Mouse (Mus musculus) intestine, embryonic 16.5 days (tissue): ENCODE measurements around the gene Tm6sf2. TPM values are rescaled to one million over a fixed set of nuclear protein-coding genes. Genes with fewer than 3 reads are reported as not detected.

Source experiments
- ATAC-seq: fragments of 200-750 bp; cut with Nextera tagmentation; 2 replicates; pipeline ENCODE4 v1.8.0; 2017; ENCODE audit warnings: moderate TSS enrichment, moderate library complexity
- H3K27ac ChIP-seq: fragments of 300-500 bp; sonication (generic); 2 replicates; pipeline ENCODE4 v1.5.1; 2014; ENCODE audit warnings: mild to moderate bottlenecking, low read length
- H3K27me3 ChIP-seq: fragments of 300-500 bp; sonication (generic); replicated peaks from 2 replicates; pipeline ENCODE4 v1.6.1; 2014; ENCODE audit warnings: low read length, control low read depth, mixed read lengths; ENCODE audit not compliant: control insufficient read depth, insufficient read depth
- H3K36me3 ChIP-seq: fragments of 300-500 bp; sonication (generic); 2 replicates; pipeline ENCODE4 v1.6.1; 2014; ENCODE audit warnings: low read length, control low read depth; ENCODE audit not compliant: control insufficient read depth, insufficient read depth
- H3K4me1 ChIP-seq: fragments of 300-500 bp; sonication (generic); 2 replicates; pipeline ENCODE4 v1.6.1; 2014; ENCODE audit warnings: low read length, control low read depth, mixed read lengths; ENCODE audit not compliant: control insufficient read depth, insufficient read depth
- H3K4me2 ChIP-seq: fragments of 300-500 bp; sonication (generic); 2 replicates; pipeline ENCODE4 v1.6.1; 2014; ENCODE audit warnings: low read depth, low read length, control low read depth
- H3K4me3 ChIP-seq: fragments of 300-500 bp; sonication (generic); 2 replicates; pipeline ENCODE4 v1.5.1; 2014; ENCODE audit warnings: mild to moderate bottlenecking, low read length
- H3K9ac ChIP-seq: fragments of 300-500 bp; sonication (generic); 2 replicates; pipeline ENCODE4 v1.6.1; 2014; ENCODE audit warnings: low read depth, low read length
- H3K9me3 ChIP-seq: fragments of 300-500 bp; sonication (generic); 2 replicates; pipeline ENCODE4 v1.6.1; 2016; ENCODE audit warnings: low read length, control low read depth; ENCODE audit not compliant: control insufficient read depth
- WGBS: fragments of 180-500 bp; shearing (Covaris S2); extraction: QIAGEN DNeasy Blood & Tissue Kit; methylation state at CpG from one replicate; pipeline ENCODE4 v1.1.7; 2014; 5-methylcytosine and 5-hydroxymethylcytosine counted together
- polyA plus RNA-seq: library from polyadenylated mRNA; unstranded; fragments of >200 nt; fragmentation: Nextera tagmentation; extraction: Ambion mirVana; gene quantifications from 2 replicates; pipeline ENCODE4 v1.2.1, GENCODE M21; 2015

Gene Tm6sf2
- polyA plus RNA-seq: 106 and 152 TPM in 2 replicates

- peak within 1 kb of the TSS; percentile 46 for H3K4me3 ChIP-seq
- H3K9me3 ChIP-seq: no peaks in the 10 kb centered on the region
- ATAC-seq: peak; percentile 87
- no peaks in the 10 kb centered on the region; the same call in 1 of the 2 replicates for H3K36me3 ChIP-seq
- H3K27me3 ChIP-seq: no peaks in the 10 kb centered on the region
- 13% methylated on average over 23 of the region's 27 CpGs for WGBS
- peak within 1 kb of the TSS; percentile 54 for H3K4me2 ChIP-seq
- H3K27ac ChIP-seq: peak within 1 kb of the TSS; percentile 85
- peak within 1 kb of the TSS; percentile 68 for H3K9ac ChIP-seq
- H3K4me1 ChIP-seq: peaks cover 7% of the 10 kb centered on the region
Observed at GRCm38 (mm10) chr8:70072441-70073069, at the start of gene Tm6sf2. Gene Tm6sf2 (plus strand): TSS chr8:70072924.

GRCm38 (mm10) chr8:70023596-70023995 lies 49.1 kb upstream of the Tm6sf2 start:
- ATAC-seq: peak; percentile 31; the same call in 1 of the 2 replicates
- 80% methylated on average over 8 of the region's 8 CpGs for WGBS

GRCm38 (mm10) chr8:70026151-70026550 lies 46.6 kb upstream of the Tm6sf2 start:
- Histone ChIP-seq H3K4me2 (no peak overlapping the region), H3K36me3 (peaks cover 46% of the 10 kb centered on the region), H3K4me3 (no peak overlapping the region), H3K27ac (no peak overlapping the region), H3K9ac (no peak overlapping the region), H3K4me1 (no peaks in the 10 kb centered on the region), H3K27me3 (no peaks in the 10 kb centered on the region), H3K9me3 (no peaks in the 10 kb centered on the region)
- ATAC-seq: no peak
- WGBS: 88% methylated on average over 2 of the region's 2 CpGs

More at GRCm38 (mm10) chr8:70023596-70023995, 49.1 kb upstream of the Tm6sf2 start:
- Histone ChIP-seq H3K4me1 (no peaks in the 10 kb centered on the region), H3K9me3 (no peaks in the 10 kb centered on the region), H3K4me2 (no peak overlapping the region), H3K27me3 (no peaks in the 10 kb centered on the region), H3K4me3 (no peak overlapping the region), H3K36me3 (peaks cover 56% of the 10 kb centered on the region), H3K27ac (no peak overlapping the region), H3K9ac (no peak overlapping the region)

- H3K27me3 ChIP-seq: no peaks in the 10 kb centered on the region
- 92% methylated on average over 1 of the region's 1 CpGs for WGBS
- ATAC-seq: no peak
- H3K9ac ChIP-seq: no peak overlapping the region
- no peak overlapping the region for H3K4me2 ChIP-seq
- no peaks in the 10 kb centered on the region for H3K9me3 ChIP-seq
- no peak overlapping the region for H3K4me3 ChIP-seq
- H3K4me1 ChIP-seq: no peaks in the 10 kb centered on the region
- H3K27ac ChIP-seq: no peak overlapping the region
- peaks cover 24% of the 10 kb centered on the region for H3K36me3 ChIP-seq
Observed at GRCm38 (mm10) chr8:70030255-70030654, 42.5 kb upstream of the Tm6sf2 start.

GRCm38 (mm10) chr8:70037994-70038393 lies 34.7 kb upstream of the Tm6sf2 start:
- H3K36me3 ChIP-seq: no peaks in the 10 kb centered on the region
- no peak overlapping the region for H3K9ac ChIP-seq
- H3K4me2 ChIP-seq: no peak overlapping the region
- 92% methylated on average over 1 of the region's 1 CpGs for WGBS
- no peak for ATAC-seq
- no peaks in the 10 kb centered on the region for H3K9me3 ChIP-seq
- H3K27ac ChIP-seq: no peak overlapping the region
- H3K4me1 ChIP-seq: peaks cover 9% of the 10 kb centered on the region; the same call in 1 of the 2 replicates
- no peaks in the 10 kb centered on the region for H3K27me3 ChIP-seq
- no peak overlapping the region for H3K4me3 ChIP-seq

- H3K36me3 ChIP-seq: no peaks in the 10 kb centered on the region
- H3K9me3 ChIP-seq: no peaks in the 10 kb centered on the region
- 1% methylated on average over 47 of the region's 47 CpGs for whole genome bisulfite sequencing
- H3K27me3 ChIP-seq: no peaks in the 10 kb centered on the region
- peak overlapping the region; percentile 93 for H3K4me2 ChIP-seq
- peak; percentile 59 for ATAC-seq
- H3K9ac ChIP-seq: peak overlapping the region; percentile 97
- no peak overlapping the region; the same call in 1 of the 2 replicates for H3K27ac ChIP-seq
- H3K4me1 ChIP-seq: peaks cover 15% of the 10 kb centered on the region
- peak overlapping the region; percentile 99 for H3K4me3 ChIP-seq
Observed at GRCm38 (mm10) chr8:70041885-70042546, 30.7 kb upstream of the Tm6sf2 start.

GRCm38 (mm10) chr8:70042583-70043455 lies 29.9 kb upstream of the Tm6sf2 start, which contains the start of the genes Mau2 and Sugp1:
Gene Mau2 (minus strand): TSS chr8:70042734.
Gene Sugp1 (plus strand): TSS chr8:70042813.
- H3K9me3 ChIP-seq: no peaks in the 10 kb centered on the region
- under 1% methylated on average over 65 of the region's 65 CpGs for WGBS
- peak; percentile 98 for ATAC-seq
- no peaks in the 10 kb centered on the region for H3K36me3 ChIP-seq
- H3K4me2 ChIP-seq: peak within 1 kb of the TSS; percentile 93
- peak within 1 kb of the TSS; percentile 82 for H3K27ac ChIP-seq
- no peaks in the 10 kb centered on the region for H3K27me3 ChIP-seq
- peak within 1 kb of the TSS; percentile 97 for H3K9ac ChIP-seq
- peaks cover 15% of the 10 kb centered on the region for H3K4me1 ChIP-seq
- peak within 1 kb of the TSS; percentile 99 for H3K4me3 ChIP-seq

- H3K27ac ChIP-seq: no peak overlapping the region
- WGBS: 90% methylated on average over 5 of the region's 5 CpGs
- no peaks in the 10 kb centered on the region for H3K27me3 ChIP-seq
- ATAC-seq: no peak
- no peaks in the 10 kb centered on the region for H3K36me3 ChIP-seq
- peak overlapping the region; percentile 87 for H3K4me2 ChIP-seq
- H3K4me3 ChIP-seq: peak overlapping the region; percentile 99; the same call in 1 of the 2 replicates
- H3K9me3 ChIP-seq: no peaks in the 10 kb centered on the region
- H3K9ac ChIP-seq: peak overlapping the region; percentile 97; the same call in 1 of the 2 replicates
- H3K4me1 ChIP-seq: peaks cover 15% of the 10 kb centered on the region
Observed at GRCm38 (mm10) chr8:70043996-70044395, 28.7 kb upstream of the Tm6sf2 start.

GRCm38 (mm10) chr8:70049662-70050061 lies 23.1 kb upstream of the Tm6sf2 start:
- H3K36me3 ChIP-seq: peaks cover 12% of the 10 kb centered on the region
- no peaks in the 10 kb centered on the region for H3K27me3 ChIP-seq
- no peak overlapping the region for H3K4me2 ChIP-seq
- H3K4me3 ChIP-seq: no peak overlapping the region
- no peak overlapping the region for H3K27ac ChIP-seq
- no peaks in the 10 kb centered on the region for H3K4me1 ChIP-seq
- no peak for ATAC-seq
- H3K9ac ChIP-seq: no peak overlapping the region
- no peaks in the 10 kb centered on the region for H3K9me3 ChIP-seq
